Mouse (Mus musculus): ENCODE measurements around the gene Zswim3.

Zswim3 gene

DNA sequence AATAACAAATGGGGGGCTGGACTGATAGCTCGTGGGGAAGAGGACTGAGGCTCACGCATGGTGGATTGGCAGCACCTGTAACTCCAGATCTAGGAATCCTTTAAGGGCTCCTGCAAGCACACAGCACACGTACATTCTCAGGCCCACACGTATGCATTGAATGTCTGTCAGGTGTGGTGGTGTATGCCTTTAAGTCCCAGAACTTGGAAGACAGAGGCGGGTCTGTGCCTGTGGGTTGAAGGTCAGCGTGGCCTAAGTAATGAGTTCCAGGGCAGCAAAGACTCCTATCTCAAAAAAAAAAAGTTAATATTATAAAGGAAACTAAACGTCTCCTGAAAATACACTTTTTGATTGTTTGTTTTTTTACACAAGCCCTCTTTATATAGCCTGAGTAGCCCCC lies 1.7 kb downstream of the Zswim3 start:
- no peak for DNase-seq (ENCODE audit: low spot score in 2 of 2)

DNA sequence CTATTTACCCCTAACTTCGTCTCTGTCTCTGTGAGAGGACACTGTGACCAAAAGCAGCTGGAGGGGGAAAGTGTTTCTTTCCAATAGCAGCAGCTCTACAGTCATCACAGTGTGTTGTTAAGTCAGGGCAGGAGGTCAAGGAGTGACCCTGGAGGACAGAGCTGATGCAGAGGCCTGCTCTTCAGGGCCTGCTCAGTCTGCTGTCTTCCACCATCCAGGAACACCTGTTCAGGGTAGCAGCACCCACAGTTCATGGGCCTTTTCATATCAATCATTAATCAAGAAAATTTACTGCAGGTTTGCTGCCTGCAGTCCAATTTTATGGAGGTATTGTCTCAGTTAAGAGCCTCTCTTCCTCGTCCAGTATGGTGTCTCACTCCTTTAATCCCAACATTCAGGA lies 8.7 kb downstream of the Zswim3 start:
- DNase-seq (ENCODE audit: low spot score in 2 of 2) = no peak

DNA sequence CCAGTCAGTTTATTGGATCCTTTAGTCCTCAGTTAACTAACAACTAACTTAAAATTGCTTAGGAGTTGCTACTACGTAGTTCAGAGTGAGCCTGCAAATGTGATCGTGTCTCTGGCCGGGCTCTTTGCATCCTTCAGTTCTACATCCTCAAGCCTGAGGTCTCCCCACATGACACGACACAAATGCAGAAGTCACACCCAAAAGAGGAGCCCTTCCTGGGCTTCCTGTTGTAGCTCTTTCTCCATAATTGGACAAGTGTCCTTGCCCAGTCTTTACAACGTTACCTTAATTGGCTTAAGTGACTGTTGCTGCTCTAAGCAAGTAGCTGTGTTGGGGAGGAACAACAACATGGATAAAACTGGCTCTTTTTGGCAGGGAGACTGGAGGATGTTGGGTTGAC lies 10.4 kb downstream of the Zswim3 start:
- DNase-seq (ENCODE audit: low spot score in 2 of 2) = no peak

DNA sequence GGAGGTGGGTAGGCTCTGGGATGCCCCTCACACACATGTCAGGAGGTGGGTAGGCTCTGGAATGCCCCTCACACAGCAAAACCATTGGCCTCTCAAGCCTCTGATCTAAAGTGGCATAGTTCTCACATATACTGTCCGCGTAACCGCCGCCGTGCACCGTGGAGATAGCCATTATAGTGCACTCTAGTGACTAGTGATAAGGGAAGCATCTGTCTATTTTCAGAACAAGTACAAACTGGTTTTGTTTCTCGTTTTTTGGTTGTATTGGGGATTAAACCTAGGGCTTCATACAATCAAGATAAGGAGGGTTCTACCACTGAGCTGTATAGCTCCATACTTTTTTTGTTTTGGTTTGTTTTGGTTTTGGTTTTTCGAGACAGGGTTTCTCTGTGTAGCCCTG lies 10.9 kb downstream of the Zswim3 start:
- no peak for DNase-seq (ENCODE audit: low spot score in 2 of 2)

DNA sequence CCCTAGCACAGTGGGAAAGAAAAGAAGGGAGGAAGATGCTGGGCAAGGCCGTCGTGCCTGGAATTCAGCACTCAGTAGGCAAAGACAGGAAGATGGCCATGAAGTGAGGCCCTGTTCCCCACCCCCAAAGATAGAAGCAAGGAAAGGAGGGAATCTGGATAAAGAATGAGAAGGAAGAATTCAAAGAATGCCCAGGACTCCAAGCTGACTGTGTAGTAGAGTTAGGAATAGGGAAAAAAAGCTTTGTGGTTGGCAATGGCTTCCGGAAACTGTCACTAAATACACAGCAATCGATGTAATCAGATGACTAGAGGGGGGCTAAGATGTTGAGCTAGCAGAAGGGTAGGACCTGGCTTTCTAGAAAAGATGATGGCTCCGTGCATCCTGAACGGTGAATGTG lies 12.3 kb downstream of the Zswim3 start:
- no peak for DNase-seq (ENCODE audit: low spot score in 2 of 2)

DNA sequence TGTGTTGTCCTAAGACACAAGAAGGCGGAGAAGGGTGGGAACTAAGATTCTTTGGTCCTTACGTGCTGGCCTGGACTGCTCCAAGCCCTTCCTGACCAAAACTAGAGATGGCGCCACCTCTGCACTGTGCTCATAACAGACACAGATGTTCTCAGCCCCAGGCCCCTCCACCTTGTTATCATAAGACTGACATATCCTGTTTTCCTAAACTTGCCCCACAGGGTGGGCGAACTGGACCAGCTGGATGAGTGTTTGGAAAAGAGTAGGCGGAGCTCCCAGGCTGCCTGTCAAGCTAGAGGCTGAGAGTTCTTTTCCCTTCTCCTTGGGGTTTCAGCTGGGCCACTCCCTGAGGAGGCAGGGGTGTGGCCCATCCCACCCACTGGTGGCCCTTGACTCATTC lies 12.8 kb downstream of the Zswim3 start:
- DNase-seq (ENCODE audit: low spot score in 2 of 2) = no peak

GRCm38 (mm10) chr2:164821060-164821459 lies 16.2 kb downstream of the Zswim3 start:
- no peak for DNase-seq (ENCODE audit: low spot score in 2 of 2)

DNA sequence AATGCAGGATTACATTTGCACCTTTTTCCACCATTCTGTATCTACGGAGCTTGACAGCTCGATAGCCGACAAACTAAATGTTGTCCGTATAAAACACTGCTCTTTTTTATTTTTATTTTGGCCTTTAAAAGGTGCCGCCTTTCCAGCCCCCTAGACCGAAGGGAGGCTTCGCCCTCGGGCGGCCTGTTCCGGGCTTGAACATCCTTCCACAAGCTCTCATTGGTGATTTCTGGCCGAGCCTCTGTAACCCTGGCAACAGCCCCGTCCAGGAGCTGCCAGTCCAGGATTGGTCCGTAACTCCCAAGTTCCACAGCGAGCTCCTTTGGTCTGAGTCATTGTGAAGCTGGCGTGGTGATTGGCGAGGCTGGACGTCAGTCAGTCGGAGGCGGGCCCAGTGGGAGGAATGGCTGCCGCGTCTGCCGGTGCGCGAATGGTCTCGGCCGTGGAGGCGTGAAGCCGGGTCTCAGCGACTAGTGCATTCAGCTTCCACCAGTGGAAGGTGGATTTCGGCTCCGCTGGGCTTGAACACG lies 17.8 kb downstream of the Zswim3 start, which contains the start of gene Zswim1:
Gene Zswim1 (plus strand): TSS at position 51 of the 530 bp plus-strand sequence.
- peak; percentile 98 for DNase-seq (ENCODE audit: low spot score in 2 of 2)

DNA sequence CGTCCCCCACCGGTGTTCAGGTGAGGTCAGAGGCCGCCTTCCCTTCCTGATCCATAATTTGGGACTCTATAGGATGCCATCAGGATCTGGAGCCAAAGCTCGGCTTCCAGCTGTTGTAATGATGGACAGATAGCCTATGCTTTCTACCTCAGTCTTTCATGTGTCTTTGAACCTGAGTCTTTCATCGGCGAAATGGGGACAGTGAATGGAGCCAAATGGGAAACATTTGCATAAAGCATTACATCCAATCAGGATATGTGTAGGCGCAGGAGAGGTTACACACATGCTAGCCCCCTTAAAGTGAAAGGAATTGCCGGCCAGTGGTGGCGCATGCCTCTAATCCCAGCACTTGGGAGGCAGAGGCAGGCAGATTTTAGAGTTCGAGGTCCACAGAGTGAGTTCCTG lies 18.3 kb downstream of the Zswim3 start:
- no peak for DNase-seq (ENCODE audit: low spot score in 2 of 2)

GRCm38 (mm10) chr2:164823969-164824368 lies 19.1 kb downstream of the Zswim3 start:
- DNase-seq (ENCODE audit: low spot score in 2 of 2) = no peak

DNA sequence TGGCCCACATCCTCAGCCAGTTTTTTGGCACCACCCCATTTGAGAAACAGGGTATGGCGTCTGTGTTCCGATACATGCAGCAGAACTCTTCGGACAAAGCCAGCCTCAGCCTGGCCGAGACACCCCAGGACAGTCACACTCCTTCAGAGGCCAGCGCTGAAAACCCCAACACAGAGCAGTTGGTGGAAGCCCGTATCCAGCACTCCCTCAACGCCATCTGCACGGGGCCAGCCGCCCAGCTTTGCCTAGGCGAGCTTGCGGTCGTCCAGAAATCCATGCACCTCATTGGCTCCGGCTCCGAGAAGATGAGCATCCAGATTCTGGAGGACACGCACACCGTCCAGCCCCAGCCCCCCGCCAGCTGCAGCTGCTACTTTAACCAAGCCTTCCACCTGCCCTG lies 20.6 kb downstream of the Zswim3 start:
- no peak for DNase-seq (ENCODE audit: low spot score in 2 of 2)

DNA sequence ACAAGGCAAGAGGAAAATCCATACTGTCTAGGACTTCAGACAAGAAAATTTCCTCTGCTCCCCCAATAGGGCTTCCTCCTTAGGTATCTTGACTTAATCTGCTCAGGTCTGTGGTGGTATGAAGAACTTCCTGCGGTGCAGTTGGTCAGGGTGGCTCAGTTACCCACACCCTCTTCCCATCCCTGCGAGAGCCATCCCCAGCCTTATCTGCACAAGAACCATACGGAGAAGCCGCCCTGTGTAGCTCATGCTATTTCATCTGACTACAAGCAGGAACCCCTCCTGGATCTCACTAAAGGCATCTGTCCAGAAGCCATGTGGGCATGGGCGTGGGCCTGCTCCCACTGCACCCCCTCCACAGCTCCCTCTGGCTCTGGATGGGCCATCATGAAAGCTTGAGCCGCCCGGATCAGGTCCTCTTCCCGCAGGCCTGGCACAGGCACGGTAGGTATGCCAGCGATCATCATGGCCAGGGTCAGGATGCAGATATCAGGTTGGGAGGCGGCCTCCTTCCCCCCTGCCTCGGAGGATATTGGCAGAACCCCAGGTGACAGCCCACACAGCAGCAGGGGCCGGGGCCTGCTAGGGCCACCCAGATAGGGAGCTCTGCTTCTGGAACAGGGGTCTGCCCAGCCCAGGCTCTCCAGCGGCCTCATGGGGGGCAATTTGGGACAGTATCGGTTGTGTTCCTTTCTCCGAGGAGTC lies 22.4 kb downstream of the Zswim3 start:
- DNase-seq (ENCODE audit: low spot score in 2 of 2) = no peak

DNA sequence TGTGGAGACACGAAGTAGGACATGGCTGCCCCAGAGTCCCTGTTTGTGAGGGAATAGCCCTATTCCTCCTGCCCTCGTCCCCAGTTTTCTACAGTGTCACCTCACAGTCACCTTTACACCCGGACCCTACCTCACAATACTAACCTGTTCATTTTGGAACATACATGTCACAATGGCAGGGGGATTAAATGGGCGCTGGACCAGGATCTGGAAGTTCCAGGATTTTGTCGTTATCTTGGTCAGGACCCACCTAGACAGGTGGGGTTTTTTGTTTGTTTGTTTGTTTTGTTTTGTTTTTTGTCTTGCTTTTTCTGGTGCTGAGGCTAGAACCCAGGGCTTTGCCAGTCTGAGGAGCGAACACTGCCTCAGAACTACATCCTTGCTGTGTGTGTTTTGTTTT lies 23.5 kb downstream of the Zswim3 start, which contains the start of gene Spata25:
Gene Spata25 (minus strand): TSS at position 101 of the 400 bp plus-strand sequence.
- DNase-seq (ENCODE audit: low spot score in 2 of 2) = no peak

DNA sequence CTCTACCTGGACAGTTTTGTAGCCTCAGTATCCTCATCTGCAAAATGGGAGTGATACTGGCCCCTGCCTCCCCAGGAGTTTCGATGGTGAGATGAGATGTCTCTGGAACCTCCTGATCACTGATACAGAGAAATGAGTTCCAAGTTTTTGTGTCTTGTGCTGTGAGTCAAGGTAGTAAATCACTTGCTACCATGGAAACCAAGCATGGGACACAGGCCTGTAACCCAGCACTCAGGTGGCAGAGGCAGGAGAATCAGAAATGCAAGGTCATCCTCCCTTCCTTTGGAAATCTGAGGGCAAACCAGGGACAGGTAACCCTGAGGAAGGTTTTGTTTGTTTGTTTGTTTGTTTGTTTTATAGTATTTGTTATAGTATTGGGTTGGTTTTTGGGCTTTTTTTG lies 24.2 kb downstream of the Zswim3 start:
- no peak for DNase-seq (ENCODE audit: low spot score in 2 of 2)

DNA sequence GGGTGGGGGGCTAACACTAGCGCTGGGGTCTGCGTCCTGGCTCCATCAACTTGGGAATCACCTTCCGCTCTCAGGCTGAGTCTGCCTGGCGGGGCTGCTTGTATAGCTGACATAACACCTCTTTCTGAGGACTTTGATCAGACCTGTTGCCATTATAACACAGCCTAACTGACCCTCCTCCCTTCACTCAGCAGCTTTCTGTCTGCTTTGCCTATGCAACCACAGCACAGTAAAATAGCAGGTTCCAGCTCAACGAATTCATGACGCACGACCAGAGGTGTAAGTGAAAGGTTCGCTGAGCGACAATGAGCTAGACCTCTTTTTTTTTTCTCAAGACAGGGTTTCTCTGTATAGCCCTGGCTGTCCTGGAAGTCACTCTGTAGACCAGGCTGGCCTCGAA lies 26.1 kb downstream of the Zswim3 start:
- peak in 1 of 2 experiments; percentile 26 for DNase-seq (ENCODE audit: low spot score in 2 of 2)

GRCm38 (mm10) chr2:164832032-164832747 lies 27.3 kb downstream of the Zswim3 start:
- DNase-seq (ENCODE audit: low spot score in 2 of 2) = no peak

DNA sequence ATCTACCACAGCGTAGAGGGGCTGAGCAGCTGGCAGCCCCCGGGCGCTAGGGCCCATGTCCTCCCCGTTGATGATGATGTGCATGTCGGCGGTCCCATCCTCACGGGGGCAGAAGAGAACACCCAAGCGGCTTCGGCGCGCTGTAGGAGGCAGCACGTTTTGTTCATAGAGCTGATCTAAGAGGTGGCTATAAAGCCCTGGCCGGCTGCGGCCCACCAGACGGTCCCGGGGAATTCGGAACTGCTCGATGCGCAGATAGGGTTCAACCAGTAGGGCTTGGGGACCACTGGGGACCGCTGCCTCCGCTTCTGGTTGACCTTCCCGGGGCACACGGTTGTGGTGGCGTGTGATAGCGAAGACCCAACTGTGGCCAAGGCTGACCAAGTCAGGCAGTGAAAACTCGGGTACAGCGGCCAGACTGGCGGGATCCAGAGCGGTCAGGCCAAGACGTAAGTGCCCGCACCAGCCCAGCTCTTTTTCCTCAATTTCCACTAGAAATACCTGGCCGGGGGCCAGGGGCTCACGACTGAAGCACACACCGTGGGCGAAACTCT lies 27.9 kb downstream of the Zswim3 start, which contains the start of gene Ctsa:
Gene Ctsa (plus strand): TSS at position 126 of the 554 bp plus-strand sequence.
- DNase-seq (ENCODE audit: low spot score in 2 of 2) = peak; percentile 83 to 85

DNA sequence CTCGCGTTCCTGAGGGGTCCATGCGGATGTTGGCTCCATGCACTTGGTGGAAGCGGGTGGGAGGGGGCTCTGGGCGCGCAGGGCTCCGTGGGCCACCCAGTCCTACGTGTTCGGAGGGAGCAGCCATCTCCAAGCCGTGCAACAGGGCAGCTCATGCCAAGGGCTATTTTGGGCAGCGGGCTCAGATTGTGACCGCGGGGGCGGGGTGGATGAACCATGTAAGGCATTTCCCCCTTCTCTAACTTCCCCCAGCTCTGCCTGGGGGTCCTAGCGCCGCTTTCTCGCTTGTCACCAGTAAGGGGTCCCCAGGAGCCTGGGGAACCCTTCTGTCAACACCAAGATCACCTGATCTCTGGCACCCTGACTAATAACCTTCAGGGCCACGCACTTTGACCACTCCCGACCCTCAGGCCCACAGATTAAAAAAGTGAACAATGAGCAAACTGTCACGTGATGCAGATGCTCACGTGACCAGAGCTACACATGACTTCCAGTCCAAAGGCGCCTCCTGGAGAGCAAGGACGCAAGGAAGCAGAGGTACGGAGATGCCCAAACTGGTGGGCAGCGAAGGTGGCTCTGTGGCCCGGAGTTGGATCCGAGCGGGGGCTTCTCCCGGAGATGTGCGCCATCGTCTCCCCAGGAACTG lies 28.5 kb downstream of the Zswim3 start, which contains the start of gene Neurl2:
Gene Neurl2 (minus strand): TSS at position 143 of the 646 bp plus-strand sequence.
- DNase-seq (ENCODE audit: low spot score in 2 of 2) = peak; percentile 81 to 85

- peak in 1 of 2 experiments; percentile 31 for DNase-seq (ENCODE audit: low spot score in 2 of 2)
These were observed 29.6 kb downstream of the Zswim3 start for GRCm38 (mm10) chr2:164834531-164834930.

GRCm38 (mm10) chr2:164835164-164835563 lies 30.3 kb downstream of the Zswim3 start:
- DNase-seq (ENCODE audit: low spot score in 2 of 2) = no peak

DNA sequence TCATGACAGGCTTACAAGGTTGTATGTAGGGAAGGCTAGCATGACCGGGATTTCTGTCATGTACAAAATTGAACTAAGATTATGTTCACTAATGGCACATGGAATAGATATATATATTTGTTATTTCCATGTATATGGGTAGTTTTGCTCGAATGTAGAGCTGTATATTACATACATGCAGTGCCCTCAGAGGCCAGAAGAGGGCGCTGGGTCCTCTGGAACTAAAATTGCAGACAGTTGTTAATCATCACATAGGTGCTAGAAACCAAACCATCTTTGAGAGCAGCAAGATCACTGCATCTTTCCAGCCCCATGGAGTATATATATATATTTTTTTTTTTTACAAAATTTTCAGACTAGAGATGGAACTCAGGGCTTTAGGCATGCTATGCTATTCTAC lies 40.9 kb downstream of the Zswim3 start:
- no peak for DNase-seq (ENCODE audit: low spot score in 2 of 2)

DNA sequence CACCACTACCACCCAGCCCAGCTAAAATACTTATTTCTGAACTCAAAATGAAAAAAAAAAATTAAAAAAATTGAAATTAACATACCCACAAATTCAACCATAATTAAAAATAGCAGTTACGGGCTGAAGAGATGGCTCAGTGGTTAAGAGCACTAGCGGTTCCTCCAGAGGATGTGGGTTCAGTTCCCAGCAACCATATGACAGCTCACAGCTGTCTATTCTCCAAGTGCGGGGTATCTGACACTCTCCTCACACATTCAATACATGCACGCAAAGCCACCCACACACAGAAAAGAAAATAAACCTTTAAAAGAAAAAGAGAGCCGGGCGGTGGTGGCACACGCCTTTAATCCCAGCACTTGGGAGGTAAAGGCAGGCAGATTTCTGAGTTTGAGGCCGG lies 45.2 kb downstream of the Zswim3 start:
- DNase-seq (ENCODE audit: low spot score in 2 of 2) = peak in 1 of 2 experiments; percentile 36

Measured in spleen, postnatal 36 days (tissue).